Comparison of ENCODE assay signal across 25 mouse cellular contexts in genomic region chr2:145344521-145344920, GRCm38 (mm10).
"Had no signal": no experiment of that assay in that cellular context is flagged by ENCODE, and none has a peak within 500 bp of the region (broad histone marks: within the 10 kb centered on the region; RNA-seq: fewer than 3 reads in every experiment).

No protein-coding gene starts in this region.

- DNase-seq: gastrocnemius, adult 2 months; gastrocnemius, postnatal 10 days; gastrocnemius, postnatal 25 days; heart, adult 18-20 months; heart, postnatal 10 days; heart, postnatal 4 days; kidney, adult 18-20 months; kidney, adult 8-10 months; kidney, postnatal 10 days; kidney, postnatal 25 days; kidney, postnatal 4 days; liver; liver, embryonic 13.5 days had no signal

- H3K4me3 ChIP-seq: gastrocnemius, adult 2 months; heart, embryonic 10.5 days; heart, embryonic 12.5 days; hindbrain, embryonic 10.5 days; hindbrain, embryonic 12.5 days; intestine, embryonic 15.5 days; limb, embryonic 10.5 days; limb, embryonic 12.5 days; liver, embryonic 13.5 days; liver, embryonic 15.5 days had no signal

- H3K27ac ChIP-seq: gastrocnemius, adult 2 months; heart, embryonic 10.5 days; hindbrain, embryonic 10.5 days; hindbrain, embryonic 12.5 days; hindbrain, embryonic 14.5 days; intestine, embryonic 15.5 days; limb, embryonic 10.5 days; limb, embryonic 12.5 days; liver, embryonic 13.5 days; liver, embryonic 15.5 days had no signal

- ATAC-seq: hindbrain, embryonic 16.5 days; inflammation-experienced regulatory T-cells, adult 6 months; intestine, embryonic 15.5 days; intestine, postnatal 0 days had no signal
